Mouse (Mus musculus): ENCODE data around the gene Actl6b.

- no peak for TF ChIP-seq CTCF (conservative IDR thresholded peaks at IDR 0.05; ENCODE audit: insufficient read depth, insufficient read length, low read depth, low read length)
- no peak for TF ChIP-seq POLR2A (IDR thresholded peaks at IDR 0.05; ENCODE audit: low read depth, low read length)
Measured at GRCm38 (mm10) chr5:137535318-137535717, 18.0 kb upstream of the Actl6b start.
